Mouse (Mus musculus) midbrain, embryonic 10.5 days (tissue): Measurements from ENCODE around the gene Scarf1. TPM values are rescaled to one million over a fixed set of nuclear protein-coding genes. Genes with fewer than 3 reads are reported as not detected.

ENCODE experiments used
- DNase-seq: peaks from one replicate; pipeline ENCODE4 v3.0.0-alpha.2; 2017; ENCODE audit warnings: low spot score
- H3K27ac ChIP-seq: fragments of 300-500 bp; sonication (generic); replicated peaks from 2 replicates; pipeline ENCODE4 v1.5.1; 2016; ENCODE audit warnings: mild to moderate bottlenecking
- H3K27me3 ChIP-seq: fragments of 300-500 bp; sonication (generic); 2 replicates; pipeline ENCODE4 v1.6.1; 2016; ENCODE audit warnings: low read depth, mild to moderate bottlenecking; ENCODE audit not compliant: poor library complexity, severe bottlenecking
- H3K36me3 ChIP-seq: fragments of 300-500 bp; sonication (generic); 2 replicates; pipeline ENCODE4 v1.6.1; 2016; ENCODE audit warnings: mild to moderate bottlenecking, moderate library complexity
- H3K4me1 ChIP-seq: fragments of 300-500 bp; sonication (generic); 2 replicates; pipeline ENCODE4 v1.6.1; 2016
- H3K4me3 ChIP-seq: fragments of 300-500 bp; sonication (generic); 2 replicates; pipeline ENCODE4 v1.5.1; 2016; ENCODE audit warnings: mild to moderate bottlenecking, moderate library complexity
- H3K9me3 ChIP-seq: fragments of 300-500 bp; sonication (generic); replicated peaks from 2 replicates; pipeline ENCODE4 v1.6.1; 2016; ENCODE audit warnings: mild to moderate bottlenecking
- WGBS: fragments of 180-500 bp; shearing (Covaris S2); methylation state at CpG from one replicate; pipeline ENCODE4 v1.1.7; 2016; 5-methylcytosine and 5-hydroxymethylcytosine counted together
- microRNA counts: library from miRNA; unstranded; fragments of <30 nt; microRNA quantifications from one replicate; lab custom pipeline; 2017
- microRNA-seq: library from miRNA; unstranded; fragments of <30 nt; microRNA quantifications from one replicate; pipeline ENCODE4, GENCODE M21; 2017
- polyA plus RNA-seq: library from polyadenylated mRNA; unstranded; fragments of >200 nt; fragmentation: Nextera tagmentation; extraction: Ambion mirVana; gene quantifications from 2 replicates; pipeline ENCODE4 v1.2.1, GENCODE M21; 2016

Scarf1 gene
- polyA plus RNA-seq, 1 experiment from 2014 or later: 4.8 TPM

DNA sequence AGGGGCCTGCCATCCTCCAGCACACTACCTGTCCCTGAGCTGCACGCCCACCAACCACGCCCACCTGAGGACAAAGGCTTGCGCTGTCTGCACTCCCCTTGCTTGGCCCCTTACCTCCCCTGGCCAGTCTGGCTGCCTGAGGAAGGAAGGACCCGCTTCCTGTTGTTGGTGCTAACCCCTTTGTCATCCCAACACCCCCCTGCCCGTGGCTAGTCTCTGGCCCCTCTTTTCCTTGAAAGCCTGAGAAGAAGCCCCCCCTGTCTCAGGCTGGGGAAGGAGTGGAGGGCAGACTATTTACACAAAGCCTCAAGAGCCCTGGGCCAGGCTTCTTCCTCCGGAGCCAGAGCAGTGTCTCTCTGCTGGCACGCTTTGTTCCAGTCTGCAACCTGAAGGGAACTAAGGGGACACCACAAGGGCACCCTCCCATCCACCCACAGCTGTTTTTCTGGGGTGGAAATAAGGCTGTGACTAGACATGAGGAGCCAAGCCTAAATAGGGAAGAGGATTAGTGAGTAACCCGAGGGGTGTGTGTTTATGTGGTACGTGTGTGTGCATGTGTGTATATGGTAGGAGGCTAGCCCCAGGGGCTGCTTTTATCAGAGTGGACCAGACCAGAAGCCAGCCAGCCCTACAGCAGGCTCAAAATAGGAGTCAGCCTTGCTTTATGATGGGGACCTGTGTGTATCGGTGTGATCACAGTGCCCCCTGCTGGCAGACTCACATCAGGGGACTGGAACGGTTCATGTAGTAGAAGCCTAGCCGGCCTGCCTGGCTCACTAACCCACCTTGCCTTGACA lies 59.7 kb downstream of the Scarf1 start:
- whole genome bisulfite sequencing: 8% methylated on average over 12 of the region's 12 CpGs
- peak; percentile 92 for DNase-seq
- H3K27me3 ChIP-seq: peaks cover 18% of the 10 kb centered on the region; the same call in 1 of the 2 replicates
- peak overlapping the region; percentile 83 for H3K27ac ChIP-seq
- H3K4me1 ChIP-seq: peaks cover 24% of the 10 kb centered on the region
- peaks cover 8% of the 10 kb centered on the region; the same call in 1 of the 2 replicates for H3K36me3 ChIP-seq
- H3K9me3 ChIP-seq: no peaks in the 10 kb centered on the region
- H3K4me3 ChIP-seq: peak overlapping the region; percentile 28

DNA sequence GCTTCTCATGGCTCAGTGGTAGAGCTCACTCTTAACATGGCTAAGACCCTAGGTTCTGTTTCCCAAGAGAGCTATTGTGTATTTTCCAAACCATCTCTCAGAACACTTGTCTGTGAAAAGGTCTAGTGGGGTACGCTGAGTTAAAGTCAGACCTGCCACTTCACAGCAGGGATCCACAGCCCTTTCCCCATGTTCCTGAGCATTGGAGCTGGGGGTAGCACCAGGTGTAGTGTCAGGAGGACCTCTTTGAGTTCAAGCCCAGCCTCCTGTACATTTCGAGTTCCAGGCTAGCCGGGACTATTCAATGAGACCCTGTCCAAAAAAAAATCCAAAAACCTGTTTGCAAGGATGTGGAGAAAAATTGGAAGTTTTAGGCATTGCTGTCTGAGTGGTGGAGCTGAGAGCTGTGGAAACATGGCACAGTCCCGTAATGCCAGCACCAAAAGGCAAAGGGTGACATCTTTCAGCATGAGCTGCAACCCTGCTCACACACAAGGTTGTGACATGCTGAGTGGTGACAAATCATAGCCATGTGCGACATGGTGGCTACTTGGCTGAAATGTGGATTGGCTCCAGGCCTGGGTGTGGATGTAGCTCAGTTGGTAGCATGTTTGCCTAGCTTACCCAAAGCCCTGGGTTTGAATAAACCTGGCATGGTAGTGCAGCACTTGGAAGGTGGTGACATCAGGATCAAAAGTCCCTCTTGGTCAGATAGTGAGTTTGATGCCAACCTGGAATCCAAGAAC lies 61.2 kb downstream of the Scarf1 start:
- Histone ChIP-seq H3K9me3 (no peaks in the 10 kb centered on the region), H3K36me3 (0 out of 2 replicates have a peak, but pooled peaks cover 2% of the 10 kb centered on the region), H3K27ac (no peak overlapping the region), H3K4me1 (peaks cover 24% of the 10 kb centered on the region), H3K4me3 (no peak overlapping the region), H3K27me3 (peaks cover 18% of the 10 kb centered on the region; the same call in 1 of the 2 replicates)
- WGBS: 91% methylated on average over 5 of the region's 5 CpGs
- DNase-seq: no peak

DNA sequence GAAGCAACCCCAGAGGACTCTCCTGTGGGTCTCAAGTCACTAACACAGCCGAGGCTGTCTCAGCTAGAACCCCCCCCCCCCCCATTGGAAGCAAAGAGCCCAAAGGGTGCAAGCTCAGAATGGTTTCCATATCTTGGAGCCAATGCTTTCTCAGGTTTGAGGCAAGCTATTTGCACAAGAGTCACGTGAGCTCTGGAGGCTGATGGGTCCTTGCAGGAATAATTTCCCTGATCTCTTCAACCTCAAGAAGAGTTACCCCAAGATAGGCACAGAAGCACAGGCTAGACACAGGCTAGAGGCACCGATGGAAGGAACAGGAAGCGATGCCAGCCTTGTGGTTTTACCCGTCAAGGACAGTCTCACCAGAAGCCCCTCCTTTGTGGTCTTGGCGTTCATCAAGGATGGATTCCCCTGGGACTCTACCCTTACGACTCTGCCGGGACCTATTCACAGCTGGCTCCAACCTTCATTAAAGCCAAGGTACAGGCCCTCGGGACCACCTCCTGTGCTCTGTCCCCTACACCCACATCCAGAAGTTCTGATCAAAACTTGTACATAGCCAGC lies 62.3 kb downstream of the Scarf1 start:
- Histone ChIP-seq H3K27me3 (peaks cover 18% of the 10 kb centered on the region; the same call in 1 of the 2 replicates), H3K36me3 (no peaks in the 10 kb centered on the region), H3K27ac (no peak overlapping the region), H3K4me1 (peaks cover 24% of the 10 kb centered on the region), H3K9me3 (no peaks in the 10 kb centered on the region), H3K4me3 (no peak overlapping the region)
- DNase-seq: no peak
- WGBS: 81% methylated on average over 9 of the region's 9 CpGs

MicroRNA genes within 50 kb of the gene (microRNA counts, 519-probe panel; counts per million panel counts)
- microRNA mmu-miR-22 (lab: Ali Mortazavi, UCI): 7,497 counts per million, percentile 78 among the panel's probes with 10 or more counts

Small RNA genes within 50 kb of the gene (microRNA-seq; reads per million reads assigned to microRNA genes)
- gene Mir22: 2,708 reads per million, percentile 86 among the genes with 10 or more reads in this experiment
- not detected for gene Mir3971

Other genes starting within 250 kb of the Scarf1 start
- gene Rpa1, start 165.2 kb upstream of the Scarf1 start, polyA plus RNA-seq: 179 and 197 TPM in 2 replicates
- 17.5 and 19.5 TPM in 2 replicates for gene Smyd4, start 165.1 kb upstream of the Scarf1 start, polyA plus RNA-seq
- gene Serpinf1, start 90.8 kb upstream of the Scarf1 start, polyA plus RNA-seq: 69.6 and 70.2 TPM in 2 replicates
- gene Serpinf2, start 73.9 kb upstream of the Scarf1 start, polyA plus RNA-seq: not detected in 2 replicates
- 5.7 and 7.5 TPM in 2 replicates for gene Wdr81, start 58.8 kb upstream of the Scarf1 start, polyA plus RNA-seq
- gene Tlcd2, start 51.8 kb upstream of the Scarf1 start, polyA plus RNA-seq: 10.2 and 10.6 TPM in 2 replicates
- 67.3 and 72.2 TPM in 2 replicates for gene Prpf8, start 26.7 kb upstream of the Scarf1 start, polyA plus RNA-seq
- gene Rilp, start 3.4 kb upstream of the Scarf1 start, polyA plus RNA-seq: 0.35 and 0.44 TPM in 2 replicates
- 6.5 and 8.2 TPM in 2 replicates for gene Slc43a2, start 18.2 kb downstream of the Scarf1 start, polyA plus RNA-seq
- gene Pitpna, start 74.6 kb downstream of the Scarf1 start, polyA plus RNA-seq: 63.4 and 65.5 TPM in 2 replicates
- gene Inpp5k, start 117.4 kb downstream of the Scarf1 start, polyA plus RNA-seq: 19.6 and 23.8 TPM in 2 replicates
- gene Myo1c, start 137.0 kb downstream of the Scarf1 start, polyA plus RNA-seq: 16.4 and 19.3 TPM in 2 replicates
- 127 and 133 TPM in 2 replicates for gene Crk, start 165.7 kb downstream of the Scarf1 start, polyA plus RNA-seq
- gene Ywhae, start 219.3 kb downstream of the Scarf1 start, polyA plus RNA-seq: 1,400 and 1,401 TPM in 2 replicates